In genomic region chr11:35945187-35945586, GRCm38 (mm10) we compare ENCODE assay signal across 25 mouse cellular contexts. TPM values are rescaled to one million over a fixed set of nuclear protein-coding genes. Genes with fewer than 3 reads are reported as not detected.
A peak's percentile ranks its signal among the peaks of the same experiment; 100 is the strongest.
DNase-seq lines count a peak whose midpoint lies in the region; ATAC-seq and TF ChIP-seq lines count a peak whose summit lies in the region.
"Had no signal": no experiment of that assay in that cellular context is flagged by ENCODE, and none has a peak within 500 bp of the region (broad histone marks: within the 10 kb centered on the region; RNA-seq: fewer than 3 reads in every experiment).

No protein-coding gene starts in this region.

- no peak for TF ChIP-seq CTCF in stomach, postnatal 0 days (IDR thresholded peaks at IDR 0.05; ENCODE audit: low read depth)

- ATAC-seq in lung, embryonic 16.5 days (ENCODE audit: low read depth): peak; percentile 17; the same call in 1 of the 2 replicates
- ATAC-seq in stomach, postnatal 0 days (ENCODE audit: low FRiP score, low TSS enrichment): peak; percentile 82
- ATAC-seq: activated CD4-positive, CD25-positive, alpha-beta regulatory T cell, adult 4 months; forebrain, embryonic 14.5 days had no signal

- H3K36me3 ChIP-seq in lung, embryonic 16.5 days (ENCODE audit: control insufficient read depth, insufficient read depth, low read length): no peaks in the 10 kb centered on the region
- no peaks in the 10 kb centered on the region for H3K36me3 ChIP-seq in stomach, postnatal 0 days (ENCODE audit: control insufficient read depth, insufficient read depth, low read length)
- H3K36me3 ChIP-seq: heart, embryonic 12.5 days; lung, embryonic 15.5 days; neural tube, embryonic 12.5 days had no signal

- H3K27me3 ChIP-seq in lung, embryonic 16.5 days (ENCODE audit: control insufficient read depth, insufficient read depth, low read depth, low read length): no peaks in the 10 kb centered on the region
- H3K27me3 ChIP-seq in stomach, postnatal 0 days (ENCODE audit: control insufficient read depth, insufficient read depth, low read length): no peaks in the 10 kb centered on the region
- H3K27me3 ChIP-seq: heart, embryonic 12.5 days; lung, embryonic 15.5 days; neural tube, embryonic 12.5 days had no signal

- no peak for TF ChIP-seq EP300 in stomach, postnatal 0 days (optimal IDR thresholded peaks at IDR 0.05)

- no peak for DNase-seq in lung, postnatal 10 days
- DNase-seq in ZHBTc4 (ENCODE audit: low read depth, low spot score): peak; percentile 88
- DNase-seq in large intestine, adult 2 months (ENCODE audit: low read depth, low spot score): peak; percentile 79
- DNase-seq in stomach, postnatal 0 days (ENCODE audit: low spot score): no peak
- no peak for DNase-seq in adrenal gland, postnatal 10 days
- DNase-seq in right cerebral cortex, adult 18-20 months: no peak
- DNase-seq: adrenal gland, adult 2 months; cerebellum, adult 8-10 months; cerebellum, postnatal 25 days; gastrocnemius, postnatal 36 days; heart, adult 18-20 months; kidney, adult 9 months; kidney, postnatal 10 days; liver had no signal

- no peak overlapping the region for H3K4me2 ChIP-seq in lung, embryonic 16.5 days (ENCODE audit: low read depth, low read length)
- no peak overlapping the region for H3K4me2 ChIP-seq in stomach, postnatal 0 days (replicated peaks; ENCODE audit: low read depth)
- H3K4me2 ChIP-seq: heart, embryonic 12.5 days; hindbrain, embryonic 14.5 days; lung, embryonic 15.5 days; midbrain, embryonic 11.5 days; neural tube, embryonic 12.5 days had no signal

- no peaks in the 10 kb centered on the region for H3K9me3 ChIP-seq in lung, embryonic 16.5 days (ENCODE audit: control insufficient read depth, low read length)
- H3K9me3 ChIP-seq in stomach, postnatal 0 days (ENCODE audit: control insufficient read depth, low read length): no peaks in the 10 kb centered on the region
- H3K9me3 ChIP-seq: heart, embryonic 12.5 days; lung, embryonic 15.5 days; neural tube, embryonic 12.5 days had no signal

- H3K4me3 ChIP-seq in lung, embryonic 16.5 days (ENCODE audit: low read length): no peak overlapping the region
- no peak overlapping the region for H3K4me3 ChIP-seq in stomach, postnatal 0 days (ENCODE audit: low read depth, low read length)
- H3K4me3 ChIP-seq: heart, embryonic 12.5 days; lung, embryonic 15.5 days; myocyte; neural tube, embryonic 12.5 days had no signal

- WGBS in lung, embryonic 16.5 days: 27% methylated on average over 6 of the region's 6 CpGs
- 10% methylated on average over 6 of the region's 6 CpGs for WGBS in large intestine, adult 2 months
- 52% methylated on average over 6 of the region's 6 CpGs for WGBS in stomach, postnatal 0 days

- H3K9ac ChIP-seq in lung, embryonic 16.5 days (ENCODE audit: low read length): no peak overlapping the region
- no peak overlapping the region for H3K9ac ChIP-seq in stomach, postnatal 0 days (ENCODE audit: low read length)
- H3K9ac ChIP-seq: heart, embryonic 12.5 days; hindbrain, embryonic 14.5 days; liver, embryonic 14.5 days; lung, embryonic 15.5 days; neural tube, embryonic 12.5 days had no signal

- H3K27ac ChIP-seq in lung, embryonic 16.5 days (ENCODE audit: low read length): peak overlapping the region; percentile 29; the same call in 1 of the 2 replicates
- no peak overlapping the region for H3K27ac ChIP-seq in stomach, postnatal 0 days (replicated peaks)
- H3K27ac ChIP-seq: hindbrain, embryonic 14.5 days; liver, embryonic 14.5 days; lung, embryonic 15.5 days; neural tube, embryonic 12.5 days had no signal

- peaks cover 30% of the 10 kb centered on the region for H3K4me1 ChIP-seq in lung, embryonic 16.5 days (replicated peaks; ENCODE audit: control insufficient read depth, insufficient read depth, low read length)
- peaks cover 4% of the 10 kb centered on the region; the same call in 1 of the 2 replicates for H3K4me1 ChIP-seq in stomach, postnatal 0 days (replicated peaks; ENCODE audit: control insufficient read depth, insufficient read depth)

RNA-seq across cellular contexts. Expression of gene Wwc1, which starts 35.1 kb away (rescaled TPM):
- polyA plus RNA-seq in lung, embryonic 16.5 days (2015; fragmentation: Nextera tagmentation; extraction: Ambion mirVana): 7.8 and 9.9 TPM in 2 replicates
- 20.3 and 35.1 TPM in 2 replicates for polyA plus RNA-seq in large intestine, adult 2 months (2012; rRNA removed)
- 7.8 and 9.0 TPM in 2 replicates for polyA plus RNA-seq in stomach, postnatal 0 days (2015; fragmentation: Nextera tagmentation; extraction: Ambion mirVana)
- total RNA-seq in adrenal gland, postnatal 10 days (2021): 10 to 100 TPM; 34.1 to 35.0 TPM
- total RNA-seq: megakaryocyte, adult 5-6 weeks had no signal
- polyA plus RNA-seq: activated CD4-positive, CD25-positive, alpha-beta regulatory T cell, adult 4 months had no signal

Comparison
In these comparisons a context has a peak if more than half of its experiments do, and no peak if none do; other contexts are left out.
1. DNase-seq: peak in ZHBTc4 (single experiment) and large intestine, adult 2 months (single experiment); none in lung, postnatal 10 days (single experiment), stomach, postnatal 0 days (single experiment), adrenal gland, postnatal 10 days (single experiment) and right cerebral cortex, adult 18-20 months (single experiment).